Mouse (Mus musculus): ENCODE results near the gene Cldn2.

DNA sequence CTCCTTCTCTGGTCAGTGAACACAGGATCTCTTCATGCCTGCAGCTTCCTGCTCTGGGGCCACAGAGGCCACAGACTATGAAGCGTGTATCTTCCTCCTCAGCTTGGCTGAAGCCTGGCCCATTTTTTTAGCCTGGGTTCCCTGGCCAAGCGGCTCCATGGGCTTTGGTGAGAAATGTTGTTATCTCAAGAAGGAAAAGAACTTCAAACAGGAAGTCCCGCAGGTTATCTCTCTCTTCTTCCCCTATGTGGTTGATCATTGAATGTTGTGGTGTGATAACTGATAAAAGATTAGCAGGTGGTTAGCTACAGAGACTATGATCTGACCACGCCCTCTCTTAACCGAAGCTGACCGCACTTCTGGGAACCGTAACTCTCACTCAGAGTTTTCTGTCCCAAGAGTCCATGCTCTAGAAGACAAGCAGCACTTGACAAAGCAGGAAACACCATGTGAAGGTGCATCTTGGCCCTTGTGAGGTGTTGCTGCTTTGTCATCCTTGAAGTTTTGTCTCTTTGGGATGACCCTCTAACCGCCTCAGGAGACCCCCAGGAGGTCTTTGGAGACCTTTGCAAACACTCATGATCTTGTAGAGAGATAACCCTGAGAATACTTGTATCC is 13.5 kb downstream of the Cldn2 start:
- no peak for TF ChIP-seq POLR2A (IDR thresholded peaks at IDR 0.05; ENCODE audit: insufficient read depth, low read depth, low read length)
- TF ChIP-seq CTCF (IDR thresholded peaks at IDR 0.05) = no peak
- no peak for TF ChIP-seq EP300 (IDR thresholded peaks at IDR 0.05; ENCODE audit: insufficient read depth, low read depth, low read length)
